In genomic region chr11:25715447-25716321, GRCm38 (mm10) we compare ENCODE assay signal across 13 mouse cellular contexts.
A peak's percentile ranks its signal among the peaks of the same experiment; 100 is the strongest.
DNase-seq lines count a peak whose midpoint lies in the region; ATAC-seq and TF ChIP-seq lines count a peak whose summit lies in the region.
"Had no signal": no experiment of that assay in that cellular context is flagged by ENCODE, and none has a peak within 500 bp of the region (broad histone marks: within the 10 kb centered on the region; RNA-seq: fewer than 3 reads in every experiment).

No protein-coding gene starts in this region.

- no peaks in the 10 kb centered on the region for H3K27me3 ChIP-seq in neural tube, embryonic 15.5 days (replicated peaks)
- H3K27me3 ChIP-seq: heart, embryonic 15.5 days; limb, embryonic 12.5 days had no signal

- no peak for DNase-seq in frontal cortex, postnatal 25 days (ENCODE audit: low spot score in 2 of 2)
- DNase-seq in brain, embryonic 18.5 days (ENCODE audit: low read depth, low spot score): peak; percentile 78
- DNase-seq in layer of hippocampus, adult 2 months (ENCODE audit: low spot score in 2 of 2): peak; percentile 64 to 79
- peak; percentile 35 to 79 for DNase-seq in left cerebral cortex, postnatal 25 days (ENCODE audit: low spot score in 2 of 2)
- DNase-seq in urinary bladder, postnatal 10 days (ENCODE audit: low spot score): no peak
- DNase-seq in urinary bladder, adult 18-20 months (ENCODE audit: low spot score in 2 of 2): no peak
- DNase-seq: cerebellum, adult 18-20 months; lung, adult 18-20 months had no signal

- H3K27ac ChIP-seq in layer of hippocampus, adult 2 months: peak overlapping the region; percentile 91
- no peak overlapping the region for H3K27ac ChIP-seq in neural tube, embryonic 15.5 days (replicated peaks)
- H3K27ac ChIP-seq: heart, embryonic 15.5 days; kidney, postnatal 0 days; limb, embryonic 12.5 days had no signal

- 72% methylated on average over 7 of the region's 7 CpGs for WGBS in neural tube, embryonic 15.5 days

- ATAC-seq in frontal cortex, adult (ENCODE audit: low TSS enrichment): peak; percentile 90
- ATAC-seq in neural tube, embryonic 15.5 days (ENCODE audit: low FRiP score): no peak; the same call in 1 of the 2 replicates

- H3K4me2 ChIP-seq in neural tube, embryonic 15.5 days: no peak overlapping the region
- H3K4me2 ChIP-seq: heart, embryonic 15.5 days; limb, embryonic 12.5 days had no signal

- no peaks in the 10 kb centered on the region for H3K36me3 ChIP-seq in neural tube, embryonic 15.5 days
- H3K36me3 ChIP-seq: heart, embryonic 15.5 days; limb, embryonic 12.5 days had no signal

- H3K4me3 ChIP-seq in layer of hippocampus, adult 2 months: no peak overlapping the region
- no peak overlapping the region for H3K4me3 ChIP-seq in neural tube, embryonic 15.5 days (replicated peaks)
- H3K4me3 ChIP-seq: heart, embryonic 15.5 days; limb, embryonic 12.5 days had no signal

- TF ChIP-seq CTCF in layer of hippocampus, adult 2 months (conservative IDR thresholded peaks at IDR 0.05): peak; percentile 50

- no peaks in the 10 kb centered on the region for H3K4me1 ChIP-seq in neural tube, embryonic 15.5 days
- H3K4me1 ChIP-seq: heart, embryonic 15.5 days; limb, embryonic 12.5 days had no signal

- intact Hi-C loops in left cerebral cortex, postnatal 25 days (cut with DNase I): loop anchor here (10.0 kb wide), 2 partner anchors 401 to 1631 kb away; no protein-coding TSS in a partner anchor

- H3K9me3 ChIP-seq in neural tube, embryonic 15.5 days (replicated peaks): no peaks in the 10 kb centered on the region
- H3K9me3 ChIP-seq: heart, embryonic 15.5 days; limb, embryonic 12.5 days had no signal

- H3K9ac ChIP-seq in neural tube, embryonic 15.5 days (replicated peaks): no peak overlapping the region
- H3K9ac ChIP-seq: heart, embryonic 15.5 days; limb, embryonic 12.5 days had no signal

Comparison
In these comparisons a context has a peak if more than half of its experiments do, and no peak if none do; other contexts are left out.
1. DNase-seq: peak in brain, embryonic 18.5 days (single experiment), layer of hippocampus, adult 2 months (2 of 2) and left cerebral cortex, postnatal 25 days (2 of 2); none in frontal cortex, postnatal 25 days (0 of 2), urinary bladder, postnatal 10 days (single experiment) and urinary bladder, adult 18-20 months (0 of 2).